Mouse (Mus musculus) lung, postnatal 0 days (tissue): ENCODE results near the gene Pxmp4.

ENCODE experiments used
- CTCF ChIP-seq: IDR thresholded peaks from 2 replicates; pipeline ENCODE4 v1.5.1; 2016; ENCODE audit warnings: antibody characterized with exemption, mild to moderate bottlenecking
- EP300 ChIP-seq: IDR thresholded peaks from 2 replicates; pipeline ENCODE4 v1.6.1; 2016; ENCODE audit warnings: antibody characterized with exemption, mild to moderate bottlenecking, control low read depth

- TF ChIP-seq EP300 (no peak), CTCF (peak; percentile 75)
These were observed 63.8 kb downstream of the Pxmp4 start for GRCm38 (mm10) chr2:154539720-154540119.
